Mouse (Mus musculus): ENCODE data around the gene Maml2. TPM values are rescaled to one million over a fixed set of nuclear protein-coding genes. Genes with fewer than 3 reads are reported as not detected.

The Maml2 gene
- polyA plus RNA-seq, 1 experiment, result 12.3 TPM

GRCm38 (mm10) chr9:13645153-13645552 lies 347.4 kb downstream of the Maml2 start:
- no peak for TF ChIP-seq CTCF (IDR thresholded peaks at IDR 0.05; ENCODE audit: borderline replicate concordance, insufficient read depth, low read depth, low read length)
- Histone ChIP-seq H3K4me3 (replicated peaks; ENCODE audit: insufficient read depth, low read depth, low read length) (no peak overlapping the region), H3K27ac (ENCODE audit: insufficient read depth, low read length) (no peak overlapping the region), H3K27me3 (ENCODE audit: control insufficient read depth, insufficient read depth, low read length) (no peaks in the 10 kb centered on the region), H3K4me1 (ENCODE audit: control insufficient read depth, insufficient read depth, low read length) (peaks cover 23% of the 10 kb centered on the region)
- DNase-seq, result peak; percentile 50 to 62
- WGBS, result 18% methylated on average over 5 of the region's 5 CpGs

GRCm38 (mm10) chr9:13651065-13651464 lies 353.3 kb downstream of the Maml2 start:
- WGBS, result 75% methylated on average over 2 of the region's 2 CpGs
- Histone ChIP-seq H3K4me3 (replicated peaks; ENCODE audit: insufficient read depth, low read depth, low read length) (no peak overlapping the region), H3K27ac (ENCODE audit: insufficient read depth, low read length) (no peak overlapping the region), H3K4me1 (ENCODE audit: control insufficient read depth, insufficient read depth, low read length) (peaks cover 24% of the 10 kb centered on the region; the same call in 1 of the 2 replicates), H3K27me3 (ENCODE audit: control insufficient read depth, insufficient read depth, low read length) (no peaks in the 10 kb centered on the region)
- no peak for DNase-seq
- TF ChIP-seq CTCF (IDR thresholded peaks at IDR 0.05; ENCODE audit: borderline replicate concordance, insufficient read depth, low read depth, low read length) (no peak), POLR2A (IDR thresholded peaks at IDR 0.05; ENCODE audit: borderline replicate concordance, insufficient read depth, low read length) (no peak)

GRCm38 (mm10) chr9:13651828-13652227 lies 354.1 kb downstream of the Maml2 start:
- WGBS, result 83% methylated on average over 4 of the region's 4 CpGs
- Histone ChIP-seq H3K4me1 (ENCODE audit: control insufficient read depth, insufficient read depth, low read length) (peaks cover 24% of the 10 kb centered on the region; the same call in 1 of the 2 replicates), H3K27ac (ENCODE audit: insufficient read depth, low read length) (no peak overlapping the region), H3K27me3 (ENCODE audit: control insufficient read depth, insufficient read depth, low read length) (no peaks in the 10 kb centered on the region), H3K4me3 (replicated peaks; ENCODE audit: insufficient read depth, low read depth, low read length) (no peak overlapping the region)
- DNase-seq, result no peak
- TF ChIP-seq POLR2A (IDR thresholded peaks at IDR 0.05; ENCODE audit: borderline replicate concordance, insufficient read depth, low read length), result no peak
- no peak for TF ChIP-seq CTCF (IDR thresholded peaks at IDR 0.05; ENCODE audit: borderline replicate concordance, insufficient read depth, low read depth, low read length)

- TF ChIP-seq POLR2A (IDR thresholded peaks at IDR 0.05; ENCODE audit: borderline replicate concordance, insufficient read depth, low read length) (no peak), CTCF (IDR thresholded peaks at IDR 0.05; ENCODE audit: borderline replicate concordance, insufficient read depth, low read depth, low read length) (no peak)
- WGBS, result 60% methylated on average over 8 of the region's 8 CpGs
- no peak overlapping the region for H3K4me3 ChIP-seq (replicated peaks; ENCODE audit: insufficient read depth, low read depth, low read length)
- H3K4me1 ChIP-seq (ENCODE audit: control insufficient read depth, insufficient read depth, low read length), result peaks cover 24% of the 10 kb centered on the region; the same call in 1 of the 2 replicates
- no peaks in the 10 kb centered on the region for H3K27me3 ChIP-seq (ENCODE audit: control insufficient read depth, insufficient read depth, low read length)
- no peak for DNase-seq
- no peak overlapping the region for H3K27ac ChIP-seq (ENCODE audit: insufficient read depth, low read length)
Observed at GRCm38 (mm10) chr9:13652389-13652877, 354.7 kb downstream of the Maml2 start.

GRCm38 (mm10) chr9:13652917-13653316 lies 355.2 kb downstream of the Maml2 start:
- H3K27ac ChIP-seq (ENCODE audit: insufficient read depth, low read length), result no peak overlapping the region
- TF ChIP-seq POLR2A (IDR thresholded peaks at IDR 0.05; ENCODE audit: borderline replicate concordance, insufficient read depth, low read length), result no peak
- TF ChIP-seq CTCF (IDR thresholded peaks at IDR 0.05; ENCODE audit: borderline replicate concordance, insufficient read depth, low read depth, low read length), result peak; percentile 24; the same call in 1 of the 2 replicates
- H3K4me1 ChIP-seq (ENCODE audit: control insufficient read depth, insufficient read depth, low read length), result peaks cover 24% of the 10 kb centered on the region; the same call in 1 of the 2 replicates
- H3K4me3 ChIP-seq (replicated peaks; ENCODE audit: insufficient read depth, low read depth, low read length), result no peak overlapping the region
- H3K27me3 ChIP-seq (ENCODE audit: control insufficient read depth, insufficient read depth, low read length), result no peaks in the 10 kb centered on the region
- DNase-seq, result peak in 1 of 2 experiments; percentile 67
- WGBS, result 24% methylated on average over 3 of the region's 3 CpGs

GRCm38 (mm10) chr9:13661768-13662623 lies 364.2 kb downstream of the Maml2 start:
- H3K27me3 ChIP-seq (ENCODE audit: control insufficient read depth, insufficient read depth, low read length), result no peaks in the 10 kb centered on the region
- H3K4me1 ChIP-seq (ENCODE audit: control insufficient read depth, insufficient read depth, low read length), result peaks cover 3% of the 10 kb centered on the region; the same call in 1 of the 2 replicates
- H3K27ac ChIP-seq (ENCODE audit: insufficient read depth, low read length), result no peak overlapping the region
- TF ChIP-seq POLR2A (IDR thresholded peaks at IDR 0.05; ENCODE audit: borderline replicate concordance, insufficient read depth, low read length) (no peak), CTCF (IDR thresholded peaks at IDR 0.05; ENCODE audit: borderline replicate concordance, insufficient read depth, low read depth, low read length) (no peak)
- DNase-seq, result peak in 1 of 2 experiments; percentile 20
- no peak overlapping the region for H3K4me3 ChIP-seq (replicated peaks; ENCODE audit: insufficient read depth, low read depth, low read length)
- 25% methylated on average over 12 of the region's 12 CpGs for WGBS

GRCm38 (mm10) chr9:13665487-13665969 lies 367.8 kb downstream of the Maml2 start:
- Histone ChIP-seq H3K4me3 (replicated peaks; ENCODE audit: insufficient read depth, low read depth, low read length) (no peak overlapping the region), H3K4me1 (ENCODE audit: control insufficient read depth, insufficient read depth, low read length) (peaks cover 9% of the 10 kb centered on the region), H3K27me3 (ENCODE audit: control insufficient read depth, insufficient read depth, low read length) (no peaks in the 10 kb centered on the region), H3K27ac (ENCODE audit: insufficient read depth, low read length) (no peak overlapping the region)
- TF ChIP-seq POLR2A (IDR thresholded peaks at IDR 0.05; ENCODE audit: borderline replicate concordance, insufficient read depth, low read length) (no peak), CTCF (IDR thresholded peaks at IDR 0.05; ENCODE audit: borderline replicate concordance, insufficient read depth, low read depth, low read length) (no peak)
- no peak for DNase-seq
- 98% methylated on average over 2 of the region's 2 CpGs for WGBS

- Histone ChIP-seq H3K4me3 (replicated peaks; ENCODE audit: insufficient read depth, low read depth, low read length) (no peak overlapping the region), H3K27ac (ENCODE audit: insufficient read depth, low read length) (no peak overlapping the region), H3K27me3 (ENCODE audit: control insufficient read depth, insufficient read depth, low read length) (no peaks in the 10 kb centered on the region), H3K4me1 (ENCODE audit: control insufficient read depth, insufficient read depth, low read length) (peaks cover 16% of the 10 kb centered on the region)
- 90% methylated on average over 1 of the region's 1 CpGs for WGBS
- no peak for TF ChIP-seq CTCF (IDR thresholded peaks at IDR 0.05; ENCODE audit: borderline replicate concordance, insufficient read depth, low read depth, low read length)
- no peak for TF ChIP-seq POLR2A (IDR thresholded peaks at IDR 0.05; ENCODE audit: borderline replicate concordance, insufficient read depth, low read length)
- no peak for DNase-seq
Observed at GRCm38 (mm10) chr9:13667955-13668354, 370.2 kb downstream of the Maml2 start.
